Mouse (Mus musculus) ES-E14 (cell line): ENCODE data around the gene Celsr3.

Experiments used
- CHD2 ChIP-seq: IDR thresholded peaks from 2 replicates; pipeline ENCODE4 v1.6.1; 2014; ENCODE audit warnings: mild to moderate bottlenecking, low read depth, low read length, inconsistent platforms
- HCFC1 ChIP-seq: IDR thresholded peaks from 2 replicates; pipeline ENCODE4 v1.6.1; 2012; ENCODE audit warnings: low read length, inconsistent platforms, borderline replicate concordance; ENCODE audit not compliant: insufficient read depth
- MAFK ChIP-seq: IDR thresholded peaks from 2 replicates; pipeline ENCODE4 v1.6.1; 2014; ENCODE audit warnings: mild to moderate bottlenecking, low read depth, low read length, inconsistent platforms; ENCODE audit not compliant: insufficient read depth
- ZC3H11A ChIP-seq: IDR thresholded peaks from 2 replicates; pipeline ENCODE4 v1.6.1; 2012; ENCODE audit warnings: low read depth, mild to moderate bottlenecking, inconsistent platforms, low read length, borderline replicate concordance

- TF ChIP-seq MAFK (no peak), ZC3H11A (no peak), HCFC1 (no peak), CHD2 (no peak)
Measured at GRCm38 (mm10) chr9:108795762-108796161, 30.4 kb upstream of the Celsr3 start.
